Comparison of ENCODE assay signal across 16 mouse cellular contexts in the genomic region with DNA sequence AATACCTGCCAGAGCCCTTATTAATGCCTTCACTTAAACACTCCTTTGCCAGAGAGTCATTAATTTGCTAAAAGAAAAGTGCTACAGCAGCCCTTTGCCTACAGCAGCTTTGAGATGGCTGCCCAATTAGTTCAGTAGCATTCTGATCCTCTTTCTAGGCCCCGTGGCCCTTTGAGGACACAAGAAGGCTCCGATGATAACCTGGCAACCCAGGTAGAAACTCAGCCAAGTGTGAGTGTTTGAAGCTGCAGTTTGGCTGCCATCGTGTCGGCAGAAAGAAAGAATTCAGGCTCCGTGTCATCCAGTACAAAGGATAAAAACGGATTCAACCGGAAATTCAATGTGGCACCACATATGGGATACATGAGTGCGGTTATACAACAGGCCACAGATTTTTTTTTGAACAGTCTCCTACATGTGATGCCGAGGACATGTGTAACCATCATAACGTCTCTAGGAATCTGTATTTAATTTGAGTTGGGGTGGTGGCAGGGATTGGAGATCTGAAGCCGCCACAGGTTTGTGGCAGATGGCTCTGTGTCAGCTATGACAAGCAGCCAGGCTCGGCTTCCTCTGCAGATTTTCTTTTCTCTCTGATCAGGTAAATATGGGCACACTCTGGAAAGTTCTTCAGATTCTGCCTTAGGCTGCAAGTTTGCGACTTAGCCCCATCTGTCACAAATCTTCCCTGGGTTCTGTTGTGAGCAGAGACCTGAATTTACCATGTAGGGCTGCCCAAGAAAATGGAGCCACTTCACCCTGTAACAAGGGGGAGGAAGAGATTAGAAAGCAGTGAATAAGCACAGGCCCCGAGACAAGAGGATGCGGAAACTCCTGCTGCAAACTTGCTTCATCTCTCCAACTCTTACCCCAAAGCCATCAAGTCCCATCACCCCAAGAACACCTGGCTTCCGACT.
DNase-seq lines count a peak whose midpoint lies in the region; ATAC-seq and TF ChIP-seq lines count a peak whose summit lies in the region.
"Had no signal": no experiment of that assay in that cellular context is flagged by ENCODE, and none has a peak within 500 bp of the region (broad histone marks: within the 10 kb centered on the region; RNA-seq: fewer than 3 reads in every experiment).

No protein-coding gene starts in this region.

- peak overlapping the region; percentile 46; the same call in 1 of the 2 replicates for H3K27ac ChIP-seq in forebrain, embryonic 12.5 days
- H3K27ac ChIP-seq in forebrain, embryonic 11.5 days (ENCODE audit: low read depth, low read length) = no peak overlapping the region
- H3K27ac ChIP-seq in embryonic facial prominence, embryonic 15.5 days (replicated peaks) = peak overlapping the region; percentile 45
- peak overlapping the region; percentile 80 for H3K27ac ChIP-seq in left cerebral cortex, adult 2 months
- H3K27ac ChIP-seq in neural tube, embryonic 15.5 days (replicated peaks) = no peak overlapping the region
- H3K27ac ChIP-seq: heart, embryonic 13.5 days; hindbrain, embryonic 14.5 days; midbrain, embryonic 13.5 days; neural tube, embryonic 12.5 days had no signal

- no peak overlapping the region for H3K4me2 ChIP-seq in forebrain, embryonic 12.5 days
- no peak overlapping the region for H3K4me2 ChIP-seq in forebrain, embryonic 11.5 days (ENCODE audit: low read depth, low read length, severe bottlenecking)
- no peak overlapping the region for H3K4me2 ChIP-seq in embryonic facial prominence, embryonic 15.5 days (replicated peaks)
- no peak overlapping the region for H3K4me2 ChIP-seq in neural tube, embryonic 15.5 days
- H3K4me2 ChIP-seq: heart, embryonic 13.5 days; hindbrain, embryonic 14.5 days; liver, embryonic 11.5 days; midbrain, embryonic 13.5 days; neural tube, embryonic 12.5 days had no signal

- intact Hi-C loops in left cerebral cortex, adult 2 months (cut with DNase I) = loop anchor here (10.0 kb wide), 1 partner anchor 780 kb away; no protein-coding TSS in a partner anchor

- no peaks in the 10 kb centered on the region for H3K36me3 ChIP-seq in forebrain, embryonic 12.5 days (replicated peaks)
- H3K36me3 ChIP-seq in forebrain, embryonic 11.5 days (ENCODE audit: control insufficient read depth, insufficient read depth, low read length) = no peaks in the 10 kb centered on the region
- H3K36me3 ChIP-seq in embryonic facial prominence, embryonic 15.5 days = no peaks in the 10 kb centered on the region
- no peaks in the 10 kb centered on the region for H3K36me3 ChIP-seq in neural tube, embryonic 15.5 days
- H3K36me3 ChIP-seq: neural tube, embryonic 12.5 days had no signal

- peaks cover 5% of the 10 kb centered on the region for H3K27me3 ChIP-seq in forebrain, embryonic 12.5 days
- no peaks in the 10 kb centered on the region for H3K27me3 ChIP-seq in forebrain, embryonic 11.5 days (ENCODE audit: control insufficient read depth, insufficient read depth, low read length)
- H3K27me3 ChIP-seq in embryonic facial prominence, embryonic 15.5 days = no peaks in the 10 kb centered on the region
- 0 out of 2 replicates have a peak, but pooled peaks cover 3% of the 10 kb centered on the region for H3K27me3 ChIP-seq in neural tube, embryonic 15.5 days (replicated peaks)
- H3K27me3 ChIP-seq: heart, embryonic 13.5 days; neural tube, embryonic 12.5 days had no signal

- ATAC-seq in forebrain, embryonic 12.5 days (ENCODE audit: low FRiP score) = peak; percentile 49; the same call in 1 of the 2 replicates
- ATAC-seq in forebrain, embryonic 11.5 days (replicated peaks; ENCODE audit: low FRiP score) = no peak
- peak; percentile 4; the same call in 1 of the 2 replicates for ATAC-seq in embryonic facial prominence, embryonic 15.5 days (ENCODE audit: insufficient number of reproducible peaks, low FRiP score, low TSS enrichment, low read depth)
- ATAC-seq in neural tube, embryonic 15.5 days (ENCODE audit: low FRiP score) = no peak
- ATAC-seq: midbrain, embryonic 13.5 days had no signal

- no peak for TF ChIP-seq CTCF in left cerebral cortex, adult 2 months (IDR thresholded peaks at IDR 0.05)

- WGBS in forebrain, embryonic 12.5 days = 75% methylated on average over 16 of the region's 16 CpGs
- 74% methylated on average over 16 of the region's 16 CpGs for WGBS in forebrain, embryonic 11.5 days
- WGBS in embryonic facial prominence, embryonic 15.5 days = 45% methylated on average over 16 of the region's 16 CpGs
- WGBS in neural tube, embryonic 15.5 days = 89% methylated on average over 16 of the region's 16 CpGs

- no peak overlapping the region for H3K9ac ChIP-seq in forebrain, embryonic 12.5 days
- no peak overlapping the region for H3K9ac ChIP-seq in forebrain, embryonic 11.5 days (ENCODE audit: low read length)
- H3K9ac ChIP-seq in embryonic facial prominence, embryonic 15.5 days = no peak overlapping the region
- H3K9ac ChIP-seq in neural tube, embryonic 15.5 days (replicated peaks) = no peak overlapping the region
- H3K9ac ChIP-seq: heart, embryonic 13.5 days; hindbrain, embryonic 14.5 days; midbrain, embryonic 13.5 days; neural tube, embryonic 12.5 days had no signal

- no peak overlapping the region for H3K4me3 ChIP-seq in forebrain, embryonic 12.5 days (replicated peaks)
- H3K4me3 ChIP-seq in forebrain, embryonic 11.5 days (ENCODE audit: low read depth, low read length) = no peak overlapping the region
- H3K4me3 ChIP-seq in embryonic facial prominence, embryonic 15.5 days (replicated peaks) = no peak overlapping the region
- no peak overlapping the region for H3K4me3 ChIP-seq in left cerebral cortex, adult 2 months
- no peak overlapping the region for H3K4me3 ChIP-seq in neural tube, embryonic 15.5 days (replicated peaks)
- H3K4me3 ChIP-seq: heart, embryonic 13.5 days; midbrain, embryonic 13.5 days; neural tube, embryonic 12.5 days had no signal

- peaks cover 7% of the 10 kb centered on the region for H3K4me1 ChIP-seq in forebrain, embryonic 12.5 days
- H3K4me1 ChIP-seq in forebrain, embryonic 11.5 days (replicated peaks; ENCODE audit: control insufficient read depth, insufficient read depth, low read length) = no peaks in the 10 kb centered on the region
- H3K4me1 ChIP-seq in embryonic facial prominence, embryonic 15.5 days = 0 out of 2 replicates have a peak, but pooled peaks cover 5% of the 10 kb centered on the region
- no peaks in the 10 kb centered on the region for H3K4me1 ChIP-seq in neural tube, embryonic 15.5 days
- H3K4me1 ChIP-seq: heart, embryonic 13.5 days; midbrain, embryonic 13.5 days; neural tube, embryonic 12.5 days had no signal

- no peak for DNase-seq in forebrain, embryonic 11.5 days (ENCODE audit: low spot score)
- DNase-seq in cerebellum, adult 18-20 months = peak; percentile 26 to 41
- peak in 1 of 2 experiments; percentile 39 for DNase-seq in left cerebral cortex, adult 2 months (ENCODE audit: extremely low spot score in 1 of 2, low spot score in 2 of 2)
- DNase-seq in gastrocnemius, adult 8-10 months (ENCODE audit: low spot score in 2 of 2) = no peak
- DNase-seq in urinary bladder, postnatal 14 days (ENCODE audit: low spot score) = no peak
- DNase-seq: gastrocnemius, postnatal 14 days; kidney, adult 8-10 months; lung, postnatal 14 days had no signal

- H3K9me3 ChIP-seq in forebrain, embryonic 12.5 days = no peaks in the 10 kb centered on the region
- H3K9me3 ChIP-seq in forebrain, embryonic 11.5 days (ENCODE audit: control insufficient read depth, low read length) = no peaks in the 10 kb centered on the region
- H3K9me3 ChIP-seq in embryonic facial prominence, embryonic 15.5 days (replicated peaks) = no peaks in the 10 kb centered on the region
- no peaks in the 10 kb centered on the region for H3K9me3 ChIP-seq in neural tube, embryonic 15.5 days (replicated peaks)
- H3K9me3 ChIP-seq: heart, embryonic 13.5 days; midbrain, embryonic 13.5 days; neural tube, embryonic 12.5 days had no signal

Comparison
In these comparisons a context has a peak if more than half of its experiments do, and no peak if none do; other contexts are left out.
1. ATAC-seq: peak in forebrain, embryonic 12.5 days (single experiment) and embryonic facial prominence, embryonic 15.5 days (single experiment); none in forebrain, embryonic 11.5 days (single experiment) and neural tube, embryonic 15.5 days (single experiment).
2. H3K27ac ChIP-seq: peak in forebrain, embryonic 12.5 days (single experiment), embryonic facial prominence, embryonic 15.5 days (single experiment) and left cerebral cortex, adult 2 months (single experiment); none in forebrain, embryonic 11.5 days (single experiment) and neural tube, embryonic 15.5 days (single experiment).
3. DNase-seq: peak in cerebellum, adult 18-20 months (2 of 2); none in forebrain, embryonic 11.5 days (single experiment), gastrocnemius, adult 8-10 months (0 of 2) and urinary bladder, postnatal 14 days (single experiment).